Mouse (Mus musculus): ENCODE results near the gene Pitx2.

- TF ChIP-seq CTCF (IDR thresholded peaks at IDR 0.05; ENCODE audit: low read depth, low read length) (no peak), POLR2AphosphoS5 (IDR thresholded peaks at IDR 0.05; ENCODE audit: insufficient replicate concordance, low read depth, low read length) (no peak), GATA1 (IDR thresholded peaks at IDR 0.05; ENCODE audit: borderline replicate concordance, low read length) (no peak), GATA2 (IDR thresholded peaks at IDR 0.05; ENCODE audit: borderline replicate concordance, low read depth, low read length) (no peak), TAL1 (conservative IDR thresholded peaks at IDR 0.05; ENCODE audit: low read depth, low read length) (no peak)
Observed at GRCm38 (mm10) chr3:129170416-129170815, 29.3 kb upstream of the Pitx2 start.

Measured in G1E (cell line).